Mouse (Mus musculus) E14TG2a.4 (cell line): ENCODE measurements at regions not wholly inside any gene's neighbourhood (a gene's known extent, or its start where the extent isn't known, plus 50 kb on each side); places are given as distances from the start of the nearest gene placed in this dataset.

Experiments
- H3K27me3 ChIP-seq: 2 replicates; pipeline ENCODE4 v1.6.1; 2014; ENCODE audit warnings: low read length, control low read depth; ENCODE audit not compliant: insufficient read depth
- H3K36me3 ChIP-seq: 2 replicates; pipeline ENCODE4 v1.6.1; 2014; ENCODE audit warnings: low read length, control low read depth; ENCODE audit not compliant: insufficient read depth
- H3K4me1 ChIP-seq: replicated peaks from 2 replicates; pipeline ENCODE4 v1.6.1; 2014; ENCODE audit warnings: low read depth, low read length, control low read depth
- H3K4me3 ChIP-seq: replicated peaks from 2 replicates; pipeline ENCODE4 v1.5.1; 2014; ENCODE audit warnings: mild to moderate bottlenecking, low read length
- H3K9me3 ChIP-seq: 2 replicates; pipeline ENCODE4 v1.6.1; 2014; ENCODE audit warnings: low read length, control low read depth
- CTCF ChIP-seq: conservative IDR thresholded peaks from 2 replicates; pipeline ENCODE4 v1.5.1; 2014; ENCODE audit warnings: low read length
- NANOG ChIP-seq: IDR thresholded peaks from 2 replicates; pipeline ENCODE4 v1.6.1; 2014; ENCODE audit warnings: borderline replicate concordance, low read length, mixed read lengths
- POU5F1 ChIP-seq: IDR thresholded peaks from 2 replicates; pipeline ENCODE4 v1.6.1; 2014; ENCODE audit warnings: low read length, borderline replicate concordance

DNA sequence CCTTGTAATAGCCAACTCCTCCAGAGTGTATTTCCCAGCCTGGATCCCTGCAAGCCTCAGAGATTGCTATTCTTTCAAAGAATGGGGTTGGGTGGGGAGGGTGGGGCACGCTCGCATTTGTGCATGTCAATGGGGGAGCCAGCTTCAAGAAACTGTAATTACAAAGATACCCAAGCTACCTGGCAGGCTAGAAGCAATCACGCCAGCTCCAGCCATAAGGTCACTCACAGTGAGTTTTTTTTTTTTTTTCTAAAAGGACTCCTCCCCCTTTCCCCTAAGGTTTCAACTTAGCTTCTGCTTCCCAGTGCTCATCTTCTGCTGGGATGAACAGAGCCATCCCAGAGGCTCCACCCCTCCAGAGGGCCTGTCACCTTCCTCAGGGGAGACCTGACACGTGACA, 77.0 kb upstream of the Ajap1 start:
- H3K27me3 ChIP-seq = peaks cover 13% of the 10 kb centered on the region
- H3K4me1 ChIP-seq = peaks cover 71% of the 10 kb centered on the region
- H3K9me3 ChIP-seq = no peaks in the 10 kb centered on the region
- no peaks in the 10 kb centered on the region for H3K36me3 ChIP-seq
- 0 out of 2 replicates have a peak overlapping the region, but pooled peaks have one; percentile 7 for H3K4me3 ChIP-seq
- TF ChIP-seq CTCF = no peak
- TF ChIP-seq POU5F1 = no peak
- TF ChIP-seq NANOG = no peak

DNA sequence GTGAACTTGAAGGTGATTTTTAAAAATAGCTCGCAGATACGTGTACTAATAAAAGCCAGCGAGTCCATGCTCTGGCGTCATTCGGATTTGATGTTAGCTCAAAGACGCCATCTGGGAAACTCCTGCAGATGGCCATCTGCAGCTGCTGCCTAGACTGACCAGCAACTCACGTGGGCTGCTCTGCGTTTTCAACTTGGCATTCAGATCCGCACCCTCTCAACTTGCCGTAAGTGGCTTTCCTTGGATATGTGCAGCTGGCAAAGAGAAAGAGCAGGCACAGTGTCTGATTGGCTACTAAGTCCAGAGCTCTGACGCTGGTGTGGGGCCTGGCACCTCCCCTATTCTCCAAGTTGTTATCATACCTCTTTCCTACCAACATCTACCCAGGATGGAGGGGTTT, 77.6 kb upstream of the Ajap1 start:
- peaks cover 13% of the 10 kb centered on the region for H3K27me3 ChIP-seq
- no peaks in the 10 kb centered on the region for H3K36me3 ChIP-seq
- no peaks in the 10 kb centered on the region for H3K9me3 ChIP-seq
- peaks cover 75% of the 10 kb centered on the region for H3K4me1 ChIP-seq
- H3K4me3 ChIP-seq = 0 out of 2 replicates have a peak overlapping the region, but pooled peaks have one; percentile 7
- TF ChIP-seq CTCF = no peak
- no peak for TF ChIP-seq POU5F1
- no peak for TF ChIP-seq NANOG

DNA sequence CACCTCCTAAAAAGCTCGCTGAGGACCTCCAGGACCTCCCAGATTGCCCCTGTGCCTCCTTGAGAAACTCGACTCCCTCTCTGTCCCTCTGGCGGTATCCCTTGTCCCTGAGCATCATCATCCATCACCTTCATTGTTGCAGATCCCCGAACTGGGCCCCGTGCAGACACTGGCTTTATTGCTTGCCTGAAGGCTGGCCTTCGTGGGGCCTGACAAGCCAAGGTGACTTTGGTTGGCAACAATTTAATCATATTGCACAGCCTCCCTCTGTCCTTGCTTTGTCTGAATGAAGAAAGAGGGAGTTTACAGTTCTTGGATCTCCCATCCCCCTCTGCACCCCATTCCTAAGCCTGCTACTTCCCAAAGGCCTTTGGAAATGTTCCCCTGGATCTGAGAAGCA, 78.3 kb upstream of the Ajap1 start:
- no peak for TF ChIP-seq POU5F1
- no peak for TF ChIP-seq CTCF
- no peak for TF ChIP-seq NANOG
- peaks cover 13% of the 10 kb centered on the region for H3K27me3 ChIP-seq

DNA sequence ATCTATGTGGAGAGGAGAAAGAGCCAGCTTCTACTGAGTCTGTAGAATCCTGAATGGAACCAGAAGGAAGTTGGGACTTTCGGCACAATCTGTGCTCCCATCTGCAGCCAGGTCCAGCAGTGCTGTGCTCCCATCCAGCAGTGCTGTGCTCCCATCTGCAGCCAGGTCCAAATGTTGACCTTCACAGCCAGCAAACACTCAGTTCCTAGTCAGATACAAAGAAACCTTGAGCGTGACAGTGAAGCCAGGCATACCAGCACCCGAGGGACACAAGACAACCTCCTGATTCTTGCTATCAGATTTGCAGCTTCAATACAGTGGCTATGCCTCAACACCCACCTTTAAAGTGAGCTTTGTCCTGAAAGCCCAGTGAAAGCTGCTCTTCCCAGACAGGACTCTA, 79.4 kb upstream of the Ajap1 start:
- peaks cover 13% of the 10 kb centered on the region for H3K27me3 ChIP-seq
- no peaks in the 10 kb centered on the region for H3K9me3 ChIP-seq
- no peaks in the 10 kb centered on the region for H3K36me3 ChIP-seq
- no peak overlapping the region for H3K4me3 ChIP-seq
- peaks cover 72% of the 10 kb centered on the region for H3K4me1 ChIP-seq
- TF ChIP-seq NANOG (no peak), POU5F1 (no peak), CTCF (no peak)

More for the DNA sequence above, 78.3 kb upstream of the Ajap1 start:
- H3K36me3 ChIP-seq = no peaks in the 10 kb centered on the region
- peaks cover 72% of the 10 kb centered on the region for H3K4me1 ChIP-seq
- H3K9me3 ChIP-seq = no peaks in the 10 kb centered on the region
- no peak overlapping the region; the same call in 1 of the 2 replicates for H3K4me3 ChIP-seq

DNA sequence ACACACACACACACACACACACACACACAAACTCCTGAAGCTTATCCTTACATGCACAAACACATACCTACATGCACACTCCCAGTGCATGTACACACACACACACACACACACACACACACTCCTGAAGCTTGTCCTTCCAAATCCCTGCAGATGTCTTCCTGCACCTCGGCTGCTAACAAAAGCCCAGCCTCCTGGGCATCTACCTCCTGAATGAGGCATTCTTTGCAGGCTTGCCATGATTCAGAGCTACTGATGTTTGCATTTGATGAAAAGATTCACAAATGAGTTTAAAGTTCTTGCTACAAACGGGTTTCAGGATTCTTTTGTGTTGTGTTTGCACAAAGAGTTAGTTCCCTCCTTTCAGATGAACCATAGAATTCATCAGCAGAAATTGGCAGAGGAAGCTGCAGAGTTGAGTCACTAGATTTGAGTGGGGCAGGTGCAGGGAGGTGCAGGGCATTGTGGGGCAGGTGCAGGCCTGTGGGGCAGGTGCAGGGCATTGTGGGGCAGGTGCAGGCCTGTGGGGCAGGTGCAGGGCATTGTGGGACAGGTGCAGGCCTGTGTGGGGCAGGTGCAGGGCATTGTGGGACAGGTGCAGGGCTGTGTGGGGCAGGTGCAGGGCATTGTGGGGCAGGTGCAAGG, 84.8 kb upstream of the Ajap1 start:
- Histone ChIP-seq H3K36me3 (no peaks in the 10 kb centered on the region), H3K9me3 (no peaks in the 10 kb centered on the region), H3K4me3 (no peak overlapping the region), H3K4me1 (peaks cover 30% of the 10 kb centered on the region), H3K27me3 (peaks cover 5% of the 10 kb centered on the region)
- no peak for TF ChIP-seq NANOG
- no peak for TF ChIP-seq CTCF
- TF ChIP-seq POU5F1 = no peak

DNA sequence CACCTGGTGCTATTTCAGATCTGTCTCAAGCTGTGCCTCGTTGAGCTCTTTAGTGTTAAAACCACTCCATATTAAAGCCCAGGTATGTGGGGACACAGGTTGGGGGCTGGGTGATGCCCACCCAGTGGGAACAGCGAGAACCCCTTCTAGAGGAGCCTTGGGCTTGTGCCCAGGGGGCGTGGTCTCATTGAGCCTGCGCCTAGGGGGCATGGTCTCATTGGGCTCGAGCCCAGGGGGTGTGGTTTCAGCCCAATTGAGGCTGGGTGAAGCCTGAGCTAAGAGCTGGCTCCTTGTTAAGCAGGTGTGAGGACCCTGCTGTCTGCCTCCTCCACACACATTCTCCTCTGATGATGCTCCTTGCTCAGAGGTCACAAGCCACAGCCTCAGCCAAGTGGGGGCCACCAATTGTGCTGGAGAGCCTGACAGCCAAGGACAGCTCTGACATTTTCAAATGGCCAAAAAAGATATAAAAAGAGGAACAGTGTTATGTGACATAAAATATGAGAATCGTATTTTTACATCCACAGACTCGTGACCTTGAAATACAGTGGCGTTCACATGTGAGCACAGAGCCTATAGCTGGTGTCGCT, 90.7 kb upstream of the Ajap1 start:
- Histone ChIP-seq H3K9me3 (no peaks in the 10 kb centered on the region), H3K4me1 (peaks cover 7% of the 10 kb centered on the region), H3K4me3 (no peak overlapping the region)

DNA sequence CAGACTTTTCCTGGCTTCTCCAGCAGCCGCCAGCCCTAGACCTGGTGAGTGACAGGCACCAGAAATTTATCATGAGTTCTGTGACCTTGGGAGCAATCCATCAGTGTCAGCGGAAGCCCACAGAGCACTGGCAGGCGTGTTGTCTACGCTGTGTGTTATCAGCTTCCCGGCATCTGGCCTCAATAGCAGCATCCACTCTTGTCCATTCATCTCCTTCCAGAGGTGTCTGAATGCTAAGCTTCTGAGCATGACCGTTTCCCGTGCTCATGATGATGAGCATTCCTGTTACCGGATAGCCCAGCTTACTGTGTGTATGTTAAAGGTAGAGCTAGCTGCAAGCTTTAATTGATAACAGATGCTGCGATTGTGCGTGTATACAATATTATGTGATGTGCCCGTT, 110.7 kb upstream of the Ajap1 start:
- Histone ChIP-seq H3K4me3 (no peak overlapping the region), H3K9me3 (peaks cover 11% of the 10 kb centered on the region; the same call in 1 of the 2 replicates), H3K36me3 (no peaks in the 10 kb centered on the region), H3K4me1 (no peaks in the 10 kb centered on the region), H3K27me3 (peaks cover 13% of the 10 kb centered on the region)
- no peak for TF ChIP-seq POU5F1
- no peak for TF ChIP-seq NANOG
- TF ChIP-seq CTCF = no peak

More for the DNA sequence above, 90.7 kb upstream of the Ajap1 start:
- no peak for TF ChIP-seq NANOG
- TF ChIP-seq POU5F1 = no peak
- no peak for TF ChIP-seq CTCF
- Histone ChIP-seq H3K36me3 (no peaks in the 10 kb centered on the region), H3K27me3 (peaks cover 21% of the 10 kb centered on the region)

DNA sequence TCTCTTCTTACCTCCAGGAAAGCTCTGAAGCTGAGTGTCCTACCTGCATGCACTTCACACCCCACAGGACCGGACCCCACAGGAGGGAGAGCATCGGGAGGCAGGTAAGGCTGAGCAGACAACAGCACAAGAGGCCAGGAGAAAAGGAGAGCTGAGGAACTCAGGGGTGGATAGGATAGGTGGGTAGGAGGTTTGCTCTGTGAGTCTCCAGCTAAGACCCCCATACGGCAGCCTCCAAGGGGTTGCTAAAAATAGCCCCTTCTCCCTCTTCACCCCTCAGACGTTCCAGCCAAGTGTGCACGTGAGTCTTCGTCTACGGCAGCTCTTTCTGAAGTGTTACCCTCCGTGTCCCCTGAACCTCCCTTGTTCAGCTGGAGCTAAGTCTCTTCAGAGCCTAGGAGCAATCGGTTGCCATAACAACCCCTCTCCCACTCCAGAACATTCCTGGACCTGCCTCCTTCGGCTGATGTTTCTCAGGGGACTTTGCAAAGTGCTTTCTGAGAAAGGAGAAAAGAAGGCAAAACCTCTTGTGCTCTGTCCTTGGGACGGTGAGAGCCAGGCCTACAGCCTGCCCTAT, 117.3 kb upstream of the Ajap1 start:
- H3K27me3 ChIP-seq = peaks cover 14% of the 10 kb centered on the region
- peaks cover 11% of the 10 kb centered on the region; the same call in 1 of the 2 replicates for H3K9me3 ChIP-seq
- TF ChIP-seq NANOG = no peak
- TF ChIP-seq POU5F1 = no peak
- TF ChIP-seq CTCF = no peak
- peaks cover 32% of the 10 kb centered on the region for H3K4me1 ChIP-seq
- H3K36me3 ChIP-seq = no peaks in the 10 kb centered on the region
- no peak overlapping the region for H3K4me3 ChIP-seq

DNA sequence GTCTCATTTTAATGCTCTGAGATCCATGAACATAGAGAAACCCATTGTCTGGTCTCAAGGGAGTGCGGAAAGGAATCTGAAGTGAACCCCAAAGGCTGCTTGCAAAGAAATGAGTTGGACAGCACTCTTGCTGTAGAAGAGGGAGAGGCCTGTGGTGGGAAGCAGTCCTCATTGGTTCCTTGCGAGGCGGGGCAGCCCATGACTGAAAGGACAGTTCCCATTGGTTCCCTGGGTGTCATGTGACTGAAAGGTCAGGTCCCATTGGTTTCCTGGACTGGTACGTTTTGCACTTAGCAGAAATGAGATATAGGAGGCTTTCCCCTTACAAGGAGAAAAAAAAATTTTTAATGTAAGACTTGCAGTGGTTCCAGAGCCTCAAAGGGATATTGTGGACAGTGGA, 119.9 kb upstream of the Ajap1 start:
- peaks cover 7% of the 10 kb centered on the region; the same call in 1 of the 2 replicates for H3K27me3 ChIP-seq
- H3K4me3 ChIP-seq = no peak overlapping the region
- H3K9me3 ChIP-seq = no peaks in the 10 kb centered on the region
- H3K36me3 ChIP-seq = no peaks in the 10 kb centered on the region
- TF ChIP-seq CTCF = no peak
- no peak for TF ChIP-seq NANOG
- no peak for TF ChIP-seq POU5F1
- peaks cover 57% of the 10 kb centered on the region for H3K4me1 ChIP-seq
